Mouse (Mus musculus) 3134 (cell line): ENCODE measurements around the gene Ccdc9b.

Source experiments
- DNase-seq: peaks from one replicate; pipeline ENCODE4 v3.0.0-alpha.2; 2011; ENCODE audit warnings: low spot score; ENCODE audit not compliant: insufficient read length; ENCODE audit errors: extremely low read depth

The Ccdc9b gene

DNA sequence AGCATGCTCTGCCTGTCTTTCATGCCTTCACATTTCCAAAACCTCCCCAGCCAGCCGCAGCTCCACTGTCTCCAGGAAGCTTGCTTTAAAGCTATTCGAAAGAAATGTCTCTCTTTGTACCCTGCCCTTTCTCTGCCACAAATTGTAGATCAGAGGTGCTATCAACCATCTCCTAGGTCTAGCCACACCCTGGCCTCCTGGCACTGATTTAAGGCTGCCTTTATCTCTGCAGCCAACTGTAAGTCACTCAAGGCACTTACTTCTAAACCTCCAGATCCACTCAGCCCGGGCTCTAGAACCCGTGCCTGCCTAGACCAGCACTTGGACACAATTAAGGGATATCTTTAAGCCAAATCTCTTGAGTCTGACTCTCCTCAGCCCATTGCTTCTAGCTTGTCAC, 16.0 kb upstream of the Ccdc9b start:
- no peak for DNase-seq

DNA sequence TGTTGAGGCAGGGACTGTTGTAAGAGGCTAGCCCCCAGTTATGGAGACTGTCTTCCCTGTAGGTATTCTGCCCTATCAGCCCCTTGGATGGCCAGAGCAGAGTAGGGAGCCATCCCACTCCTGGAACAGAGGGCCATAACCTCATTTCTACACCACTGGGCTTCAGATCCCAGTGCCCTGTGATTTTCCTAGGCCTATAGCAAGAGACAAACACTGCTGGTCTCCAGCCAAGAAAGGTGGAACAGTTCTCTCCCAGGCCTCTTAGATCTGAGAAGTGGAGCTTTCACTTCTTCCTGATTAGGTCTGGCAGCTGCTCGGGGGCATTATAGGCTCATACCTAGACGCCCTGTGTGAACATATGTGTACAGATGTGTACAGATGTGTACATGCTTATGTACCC, 13.8 kb upstream of the Ccdc9b start:
- no peak for DNase-seq

DNA sequence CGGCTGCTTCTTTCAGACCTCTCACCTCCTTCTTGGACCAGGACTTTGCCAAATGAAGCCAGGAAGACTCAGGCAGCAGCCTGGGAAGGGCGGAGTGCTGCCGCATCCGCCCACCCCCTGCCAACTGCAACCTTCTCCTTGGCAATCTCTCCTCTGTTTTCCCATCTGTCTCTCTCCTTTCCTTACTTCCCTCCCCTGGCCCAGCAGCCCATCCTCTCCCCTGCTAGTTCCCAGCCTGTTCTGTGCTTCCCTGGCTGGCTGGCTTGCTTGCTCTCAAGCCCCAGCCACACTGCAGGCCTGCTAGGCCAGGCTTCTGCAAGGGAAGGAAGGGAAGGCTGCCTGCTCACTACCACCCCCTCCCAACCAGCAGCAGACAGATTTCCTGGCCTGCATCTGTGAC, 13.4 kb upstream of the Ccdc9b start:
- DNase-seq, result peak; percentile 71

DNA sequence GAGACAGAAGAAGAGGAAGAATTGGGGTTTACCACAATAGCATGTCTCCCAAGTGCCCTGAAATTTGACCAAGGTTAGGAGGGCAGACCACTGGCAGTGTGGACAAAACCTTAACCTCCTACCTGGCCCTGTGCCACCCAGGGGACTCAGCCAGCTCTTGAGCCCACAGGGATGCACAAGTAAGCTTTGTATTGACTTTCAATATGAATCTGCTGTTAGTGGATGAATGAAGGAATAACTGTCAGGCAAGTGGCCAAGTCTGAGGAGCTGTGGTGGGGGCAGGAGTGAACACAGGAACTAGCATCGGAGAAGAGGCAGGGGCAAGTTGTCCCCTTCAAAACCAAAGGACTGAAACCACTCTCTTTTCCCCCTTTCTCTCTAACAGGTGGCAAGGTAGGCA, 12.9 kb upstream of the Ccdc9b start:
- peak; percentile 50 for DNase-seq

DNA sequence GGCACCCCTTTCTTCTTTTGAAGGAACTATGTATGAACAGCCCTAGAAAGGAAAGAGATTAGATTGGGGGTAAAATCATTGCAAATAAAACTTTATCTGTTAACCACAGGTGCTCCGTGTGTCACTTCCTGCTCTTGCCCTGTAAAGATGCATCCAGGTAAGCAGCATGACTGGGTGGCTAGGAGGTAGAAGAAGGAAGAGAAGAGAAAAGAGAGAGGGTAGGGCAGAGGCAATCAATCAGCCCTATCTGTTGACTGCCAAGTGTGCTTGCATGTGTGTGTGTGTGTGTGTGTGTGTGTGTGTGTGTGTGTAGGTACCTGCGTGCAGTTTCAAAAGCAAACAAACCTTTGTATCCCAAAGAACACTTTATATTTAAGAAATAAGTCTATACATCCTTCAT, 12.1 kb upstream of the Ccdc9b start:
- DNase-seq, result no peak

DNA sequence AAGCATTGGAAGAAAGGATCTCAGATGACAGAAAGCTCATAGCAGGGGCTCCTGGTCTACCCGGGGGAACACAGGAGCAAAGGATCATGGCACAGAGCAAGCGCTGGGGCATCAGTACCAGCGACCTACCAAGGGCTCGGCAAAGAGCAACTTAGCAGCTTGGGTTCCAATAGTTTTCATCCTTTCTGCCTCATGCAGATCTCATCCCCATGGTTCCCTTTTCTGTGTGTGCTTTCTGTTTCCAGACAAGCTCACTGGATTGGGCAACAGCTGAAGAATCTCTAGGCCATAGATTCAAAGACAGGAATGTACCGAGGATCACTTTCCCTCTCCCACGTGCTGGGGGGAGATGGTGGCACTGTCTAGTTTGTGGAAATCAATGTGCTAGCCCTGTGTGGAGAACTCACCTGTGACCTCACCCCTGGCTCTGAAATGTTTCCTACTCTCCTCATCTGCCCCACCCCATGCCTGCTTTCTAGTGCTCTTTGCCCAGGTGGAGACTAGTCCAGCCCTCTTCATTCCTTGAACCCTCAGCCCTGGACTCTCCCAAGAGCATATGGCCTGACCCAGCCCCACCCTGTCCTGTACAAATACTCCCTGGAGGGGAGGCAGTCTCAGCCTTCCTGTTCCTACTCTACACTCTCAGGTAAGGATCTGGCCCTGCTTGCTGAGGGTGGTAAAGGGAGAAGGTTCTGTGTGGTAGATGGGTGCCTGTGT, 9.9 kb upstream of the Ccdc9b start, which contains the start of gene Phgr1:
Gene Phgr1 (plus strand): TSS at position 612 of the 717 bp plus-strand sequence.
- DNase-seq, result no peak

DNA sequence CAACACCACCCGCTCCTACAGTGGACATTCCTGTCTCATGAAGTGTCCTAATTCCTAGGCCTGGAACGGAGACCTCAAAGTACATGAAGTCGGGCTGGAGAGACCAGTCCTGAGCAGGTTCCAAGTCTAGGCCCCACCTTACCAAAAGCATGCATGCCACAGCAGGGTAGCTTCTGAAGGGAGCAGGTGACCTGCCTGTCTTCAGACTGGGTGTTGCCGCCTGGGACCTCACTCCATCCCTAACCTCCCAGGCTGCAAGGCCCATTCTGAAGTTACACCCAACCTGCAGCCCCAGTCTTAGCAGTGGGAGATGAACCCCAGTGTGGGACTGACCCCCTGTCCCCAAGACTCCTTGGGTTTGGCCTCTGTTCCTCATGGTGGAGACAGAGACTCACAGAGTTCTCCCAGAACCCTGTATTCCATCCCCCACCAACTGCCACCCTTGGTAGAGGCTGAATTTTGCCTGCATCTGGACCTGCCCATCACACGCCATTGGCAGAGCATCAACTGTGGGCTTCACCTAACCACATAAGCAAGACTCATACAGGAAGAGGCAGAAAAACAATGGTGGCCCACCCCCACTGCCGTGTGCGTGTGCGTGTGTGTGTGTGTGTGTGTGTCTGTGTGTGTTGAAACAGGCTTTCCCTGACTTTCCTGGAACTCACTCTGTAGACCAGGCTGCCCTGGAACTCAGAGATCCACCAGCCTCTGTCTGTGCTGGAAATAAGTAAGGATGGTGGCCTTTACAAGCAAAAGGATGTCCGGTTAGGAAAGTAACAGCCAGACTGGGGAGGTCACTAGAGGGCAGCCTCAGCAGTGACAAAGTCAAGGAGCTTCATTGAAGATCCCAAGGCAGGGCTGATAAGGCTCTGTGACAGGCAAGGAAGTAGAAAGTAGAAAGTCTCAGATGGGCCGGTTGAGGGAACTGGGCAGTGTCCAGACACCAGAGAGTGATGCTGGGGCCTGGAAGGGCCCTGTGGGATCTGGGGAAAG, 3.9 kb upstream of the Ccdc9b start:
- peak; percentile 86 for DNase-seq

DNA sequence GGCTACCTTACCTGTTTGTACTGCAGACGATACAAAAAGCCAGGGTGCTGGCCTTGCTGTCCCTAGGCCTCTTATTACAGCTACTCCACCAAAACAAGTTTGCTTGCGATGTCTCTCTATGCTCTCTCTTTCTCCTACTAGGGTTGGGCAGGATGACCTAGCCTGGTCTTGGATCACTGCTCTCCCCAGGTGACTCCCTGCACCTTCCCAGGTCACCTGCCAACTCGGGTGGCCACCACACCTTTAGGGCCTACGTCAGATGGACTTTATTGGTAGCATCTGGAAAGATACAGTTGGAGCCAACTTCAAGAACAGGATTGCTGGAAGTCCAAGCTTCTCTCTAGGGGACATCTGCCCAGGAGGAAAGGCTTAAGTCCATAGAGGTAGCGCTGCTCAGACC, 2.4 kb upstream of the Ccdc9b start:
- DNase-seq, result no peak

DNA sequence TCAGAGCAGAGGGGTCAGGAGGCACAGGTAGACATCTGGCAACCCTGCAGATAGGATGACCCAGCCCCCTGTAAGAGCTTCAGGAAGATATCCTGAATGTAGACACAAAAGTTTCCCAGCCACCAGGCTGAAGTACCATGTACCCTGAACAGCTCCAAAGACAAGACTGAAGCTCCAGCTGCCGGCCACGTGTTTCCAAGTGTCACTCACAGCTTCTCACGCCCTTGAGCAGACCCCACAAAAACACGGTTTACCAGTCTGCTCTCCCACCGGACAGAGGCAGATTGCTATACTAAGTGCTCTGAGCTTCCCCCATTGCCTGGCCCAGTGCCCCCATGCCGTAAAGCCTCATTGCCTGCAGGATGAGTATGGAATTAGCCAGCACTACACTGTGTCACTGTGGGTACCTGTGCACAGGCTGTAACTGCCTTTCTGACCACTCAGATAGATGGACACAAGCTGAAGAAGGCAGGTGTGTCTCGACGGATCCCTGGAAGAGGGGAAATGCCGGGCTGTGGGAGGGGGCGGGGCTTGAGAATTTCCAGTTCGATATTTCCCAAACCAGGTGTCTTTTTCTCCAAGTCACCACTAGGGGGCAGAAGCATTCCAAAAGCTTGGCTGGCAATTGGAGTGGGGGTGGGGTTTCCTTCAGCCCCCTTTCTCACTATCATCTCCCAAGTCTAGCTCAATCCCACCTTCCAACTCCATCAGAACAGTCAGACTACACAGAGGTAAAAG, 1.8 kb upstream of the Ccdc9b start:
- peak; percentile 54 for DNase-seq

DNA sequence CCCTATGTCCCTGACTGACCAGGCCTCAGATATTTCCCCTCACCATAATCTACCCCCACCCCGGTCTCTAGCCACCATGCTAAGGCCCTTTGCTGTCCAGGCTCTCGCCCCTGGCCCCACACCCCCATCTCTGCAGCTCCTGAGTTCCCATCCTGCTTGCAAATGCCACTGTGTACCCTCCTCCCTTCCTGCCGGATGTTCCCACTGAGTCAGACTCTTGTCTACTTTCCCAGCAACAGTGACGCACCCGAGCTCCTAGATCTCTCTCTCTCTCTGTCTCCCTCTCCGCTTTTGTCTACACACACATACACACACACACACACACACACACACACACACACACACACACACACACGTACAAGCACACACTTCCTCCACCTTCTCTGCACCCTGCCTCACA, 1.0 kb upstream of the Ccdc9b start:
- DNase-seq, result peak; percentile 85

DNA sequence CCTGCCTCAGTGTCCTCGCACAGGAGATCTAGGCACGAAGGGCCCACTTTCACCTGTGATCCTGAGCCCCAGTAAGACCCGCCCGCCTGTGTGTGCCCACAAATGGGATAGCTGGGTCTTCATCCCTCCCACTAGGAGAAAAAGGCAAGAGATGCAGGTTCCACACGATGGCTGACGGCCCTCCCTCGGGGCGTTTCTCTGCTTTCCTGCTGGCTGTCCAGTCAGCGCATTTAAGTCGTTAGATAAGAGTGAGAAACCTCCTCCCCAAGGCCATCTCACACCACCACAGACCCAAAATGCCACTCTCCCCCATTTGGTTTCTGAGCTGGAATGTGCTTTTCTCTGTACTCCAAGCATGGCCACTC, 305 bp upstream of the Ccdc9b start:
- no peak for DNase-seq

DNA sequence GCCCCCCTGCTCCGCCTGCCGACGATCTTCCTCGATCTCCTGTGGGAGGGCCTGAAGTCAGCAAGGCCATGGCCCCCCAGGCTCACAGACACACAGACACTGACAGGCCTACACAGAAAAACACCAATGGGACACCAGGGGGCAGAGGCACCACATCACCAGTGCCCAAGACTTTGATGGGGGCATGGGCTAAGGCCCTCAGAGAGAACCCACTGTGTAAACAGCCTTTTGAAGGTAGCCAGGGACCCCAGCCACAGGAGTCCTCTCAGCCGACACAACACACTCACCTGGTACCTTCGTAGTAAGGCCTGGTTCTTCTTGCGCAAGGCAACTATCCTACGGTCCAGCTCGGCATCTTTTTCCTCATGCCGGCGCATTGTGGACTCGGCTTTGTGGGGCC, 1.1 kb downstream of the Ccdc9b start:
- DNase-seq, result peak; percentile 70

DNA sequence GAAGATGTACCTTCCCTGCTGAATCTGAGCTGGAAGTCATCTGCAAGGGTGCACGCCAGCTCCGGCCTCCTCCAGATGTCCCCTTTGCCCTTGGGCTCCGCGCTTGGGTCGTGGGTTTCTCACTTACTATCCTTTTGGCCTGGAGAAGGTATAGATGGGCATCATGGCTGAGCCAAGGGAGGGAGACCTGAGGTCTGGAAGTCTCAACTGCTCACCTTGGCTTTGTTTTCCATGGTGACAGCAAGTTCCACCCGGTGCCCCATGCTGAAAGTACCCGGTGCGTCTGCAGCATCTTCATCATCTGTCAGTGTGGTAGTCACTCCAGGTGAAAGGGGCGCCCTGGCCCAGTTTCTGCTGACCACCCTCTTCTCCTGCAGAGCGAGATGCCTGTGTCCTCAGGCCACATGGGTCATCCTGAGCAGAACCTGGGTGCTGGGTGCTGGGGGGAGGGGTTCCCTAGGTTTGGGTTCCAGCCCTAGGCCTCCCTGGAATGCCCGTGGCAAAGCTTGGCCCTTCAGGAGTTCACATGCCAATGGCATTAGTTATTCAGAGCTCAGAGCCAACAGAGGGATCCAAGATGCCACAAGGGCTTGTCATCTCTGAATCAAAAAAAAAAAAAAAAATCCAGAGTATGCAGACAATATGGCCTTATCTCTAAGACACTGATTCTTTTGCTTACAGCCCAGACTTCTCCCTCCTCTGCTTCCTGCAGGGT, 2.0 kb downstream of the Ccdc9b start:
- peak; percentile 84 for DNase-seq

DNA sequence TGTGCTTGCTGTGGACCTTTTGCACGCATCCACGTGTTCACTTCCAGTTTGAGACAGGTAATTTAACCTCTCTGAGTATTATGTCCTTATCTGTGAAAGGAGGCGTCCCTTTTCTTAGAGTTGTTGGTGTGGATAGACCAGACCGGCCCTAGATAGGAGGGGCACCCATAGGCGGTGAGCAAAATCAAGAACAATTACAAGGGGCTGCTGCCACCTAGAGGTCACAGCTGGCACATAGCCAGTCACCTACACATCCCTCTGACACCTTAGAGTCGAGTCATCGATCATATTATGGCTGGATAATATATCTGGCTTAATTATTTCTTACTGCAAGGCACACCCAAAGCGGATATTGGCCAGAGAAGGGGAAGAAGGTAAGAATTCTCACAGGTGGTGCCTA, 2.6 kb downstream of the Ccdc9b start:
- DNase-seq, result no peak

DNA sequence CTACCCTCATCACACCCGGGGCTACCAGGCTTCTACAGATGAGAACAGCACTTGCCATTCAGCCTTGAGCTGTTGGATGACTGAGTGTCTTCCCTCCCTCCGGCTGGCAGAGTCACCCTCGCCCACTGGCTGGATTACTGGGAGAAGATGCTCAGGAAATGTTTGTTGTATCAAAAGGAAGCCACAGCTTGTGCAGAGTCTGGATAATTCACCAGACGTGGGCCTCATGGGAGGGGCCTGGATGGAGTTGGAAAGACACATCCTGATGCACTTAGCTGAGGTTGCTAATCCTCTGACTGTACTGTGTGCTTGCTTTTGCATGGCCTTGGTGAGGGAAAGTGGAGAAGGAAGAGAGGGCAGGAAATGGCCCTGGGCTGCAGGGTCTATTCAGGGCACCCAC, 6.4 kb downstream of the Ccdc9b start:
- DNase-seq, result no peak

DNA sequence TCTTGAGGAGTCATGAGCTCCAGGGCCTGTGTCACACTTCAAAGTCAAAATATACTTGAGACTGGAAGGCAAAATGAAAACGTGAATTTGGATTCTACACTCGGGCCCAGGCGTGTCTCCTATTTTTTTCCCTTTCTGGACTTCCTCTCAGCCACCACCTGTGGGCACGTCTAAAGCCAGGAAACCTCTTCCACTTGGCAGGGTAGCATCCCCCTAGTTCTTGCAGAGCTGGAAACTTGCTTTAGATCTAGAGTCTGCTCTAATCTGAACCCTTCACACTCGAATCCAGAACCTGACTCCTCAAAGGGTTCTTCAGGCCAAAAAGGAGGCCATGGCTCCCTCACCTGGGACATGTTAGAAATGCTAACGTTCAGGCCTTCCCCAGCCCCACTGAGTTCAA, 7.1 kb downstream of the Ccdc9b start:
- no peak for DNase-seq

DNA sequence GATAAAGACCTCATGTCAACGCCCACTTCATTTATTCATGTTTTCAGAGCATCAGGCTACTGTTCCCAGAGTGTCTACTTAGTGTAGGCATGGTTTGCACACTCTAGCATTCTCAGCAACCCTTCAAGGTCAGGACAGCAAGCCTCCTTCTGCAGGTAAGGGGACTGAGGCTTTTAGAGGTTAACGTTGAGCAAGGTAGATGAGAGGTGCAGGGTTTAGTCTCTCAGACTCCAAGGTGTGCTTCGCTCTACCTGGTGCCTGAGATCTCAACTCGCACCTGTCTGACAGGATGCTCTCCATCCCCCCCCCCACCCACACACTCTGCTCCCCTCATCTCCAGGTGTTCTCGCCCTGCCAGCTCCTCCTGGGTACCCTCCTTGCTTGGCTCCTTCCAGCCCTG, 8.3 kb downstream of the Ccdc9b start:
- DNase-seq, result no peak

DNA sequence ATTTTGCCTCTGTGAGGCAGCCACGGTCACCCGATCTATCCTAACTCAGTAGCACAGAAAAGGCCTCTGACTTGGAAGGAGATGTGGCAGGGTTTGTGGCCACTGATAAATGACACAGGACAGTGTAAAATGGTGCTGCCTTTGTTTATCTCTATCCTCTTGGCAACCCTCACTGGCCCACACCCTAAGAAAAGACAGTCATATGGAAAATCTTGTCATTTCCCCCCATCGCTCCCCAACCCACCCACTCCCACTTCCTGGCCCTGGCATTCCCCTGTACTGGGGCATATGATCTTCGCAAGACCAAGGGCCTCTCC, 9.7 kb downstream of the Ccdc9b start:
- no peak for DNase-seq

DNA sequence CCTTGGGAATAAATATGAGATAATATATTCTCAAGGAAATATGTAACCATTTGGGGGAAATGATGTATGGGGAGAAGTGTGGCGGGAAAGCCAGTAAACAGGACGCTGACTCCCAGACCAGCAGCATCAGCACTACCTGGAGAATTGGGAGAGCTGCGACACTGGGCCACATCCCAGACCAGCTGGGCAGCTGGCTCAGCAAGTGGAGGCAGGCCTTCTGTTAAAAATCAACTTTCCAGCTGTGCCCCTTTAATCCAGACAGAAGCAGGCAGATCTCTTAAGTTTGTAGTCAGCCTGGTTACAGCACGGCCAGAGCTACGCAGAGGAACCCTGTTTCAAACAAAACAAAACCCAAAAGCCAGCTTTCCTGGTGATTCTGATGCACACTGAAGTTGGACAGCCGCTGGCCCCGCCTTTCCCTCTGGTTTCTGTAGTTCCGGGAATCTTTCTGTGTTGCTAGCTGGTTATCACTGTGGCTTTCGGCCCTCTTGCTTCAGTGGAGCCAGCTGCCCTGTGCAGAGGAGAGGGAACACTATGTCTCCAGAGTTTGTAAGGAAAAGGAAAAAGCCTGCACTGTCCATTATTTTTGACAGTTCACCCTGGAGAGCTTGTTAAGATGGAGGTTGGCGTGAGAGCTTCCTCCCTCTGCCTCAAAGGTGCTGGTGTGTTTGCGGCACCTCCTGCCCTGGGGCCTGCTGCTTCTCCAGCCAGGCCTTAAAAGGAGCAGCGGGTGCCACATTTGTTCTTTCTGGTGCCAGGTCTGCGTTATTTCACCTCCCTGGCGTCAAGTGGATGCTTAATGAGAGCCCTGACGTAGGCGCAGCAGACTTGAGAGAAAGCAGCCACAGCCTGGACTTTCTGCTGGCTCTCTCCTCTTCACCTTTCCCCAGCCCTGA, 10.3 kb downstream of the Ccdc9b start:
- no peak for DNase-seq

DNA sequence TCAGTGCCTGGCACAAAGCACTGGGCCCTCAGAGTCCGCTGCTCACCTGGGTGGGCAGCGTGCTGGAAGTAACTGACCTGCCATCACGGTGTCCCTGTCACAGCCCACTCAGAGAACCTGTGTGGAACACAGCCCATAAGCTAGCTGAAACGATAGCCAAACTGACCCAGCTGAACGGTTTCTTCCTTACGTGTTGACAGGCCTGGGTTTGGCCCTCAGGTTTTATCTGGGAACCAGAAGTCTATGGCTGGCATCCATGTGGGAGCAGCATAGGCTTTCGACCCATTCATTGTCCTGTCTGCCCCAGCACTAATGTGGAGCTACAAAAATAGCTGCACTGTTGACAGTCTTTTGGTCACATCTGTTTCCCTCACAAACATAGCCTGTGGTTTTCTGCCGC, 12.0 kb downstream of the Ccdc9b start:
- DNase-seq, result no peak
